Mouse (Mus musculus) heart, adult 11 months (tissue): ENCODE data around the gene Daam2.

Source experiments
- DNase-seq: peaks from one replicate; pipeline ENCODE4 v3.0.0; 2022

The Daam2 gene

DNA sequence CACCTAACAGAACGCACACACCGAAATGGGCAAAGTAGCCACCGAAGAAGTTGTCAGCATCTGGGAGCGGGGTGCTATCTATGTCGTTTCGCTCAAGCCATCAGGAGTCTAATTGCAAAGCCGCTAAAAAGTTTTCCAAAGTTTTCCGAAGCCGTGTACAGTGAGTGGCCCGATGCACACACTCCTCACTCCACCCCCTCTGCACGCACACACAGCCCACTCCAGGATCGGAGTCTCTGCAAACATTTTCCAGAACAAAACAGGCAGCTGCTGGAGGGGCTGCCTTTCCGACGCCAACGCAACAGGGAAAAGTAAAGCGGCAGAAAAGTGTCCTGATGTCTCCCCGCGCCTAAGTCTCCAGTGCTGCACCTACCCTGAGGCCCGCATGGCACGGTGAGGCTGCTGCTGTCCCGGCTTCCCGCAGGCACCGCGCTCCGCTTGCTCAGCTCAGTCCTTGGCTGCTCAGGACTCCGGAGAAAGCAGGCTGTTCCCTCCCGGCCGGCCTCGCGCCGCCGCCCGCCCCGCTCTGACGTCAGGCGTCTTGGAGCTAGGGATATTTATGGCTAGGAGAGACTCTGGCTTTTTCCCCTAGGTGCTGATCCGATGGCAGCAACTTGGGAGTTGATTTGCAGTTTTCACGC lies at the start of gene Daam2:
TSS of gene Daam2 (minus strand) at position 514 of the 641 bp plus-strand sequence.
- peak; percentile 97 for DNase-seq

DNA sequence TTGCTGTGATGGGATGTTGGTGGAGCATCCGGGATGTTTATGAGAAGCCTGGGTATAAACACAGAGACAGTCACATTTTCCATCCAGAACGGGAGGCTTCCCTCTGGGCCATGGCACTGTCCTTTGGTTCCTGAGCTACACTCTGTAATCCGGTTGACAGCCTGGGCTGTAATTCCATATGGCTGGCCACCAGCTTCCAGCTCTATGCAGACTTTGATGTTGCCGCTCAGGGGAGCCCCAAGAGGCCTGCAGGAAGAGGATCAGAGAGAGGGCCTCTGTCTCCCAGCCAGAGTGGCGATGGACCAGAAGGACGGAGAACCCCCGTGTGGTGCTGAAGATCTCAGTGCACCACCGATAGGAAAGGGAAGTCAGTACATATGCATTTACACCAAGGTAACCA lies 46.2 kb upstream of the Daam2 start:
- DNase-seq, result no peak

DNA sequence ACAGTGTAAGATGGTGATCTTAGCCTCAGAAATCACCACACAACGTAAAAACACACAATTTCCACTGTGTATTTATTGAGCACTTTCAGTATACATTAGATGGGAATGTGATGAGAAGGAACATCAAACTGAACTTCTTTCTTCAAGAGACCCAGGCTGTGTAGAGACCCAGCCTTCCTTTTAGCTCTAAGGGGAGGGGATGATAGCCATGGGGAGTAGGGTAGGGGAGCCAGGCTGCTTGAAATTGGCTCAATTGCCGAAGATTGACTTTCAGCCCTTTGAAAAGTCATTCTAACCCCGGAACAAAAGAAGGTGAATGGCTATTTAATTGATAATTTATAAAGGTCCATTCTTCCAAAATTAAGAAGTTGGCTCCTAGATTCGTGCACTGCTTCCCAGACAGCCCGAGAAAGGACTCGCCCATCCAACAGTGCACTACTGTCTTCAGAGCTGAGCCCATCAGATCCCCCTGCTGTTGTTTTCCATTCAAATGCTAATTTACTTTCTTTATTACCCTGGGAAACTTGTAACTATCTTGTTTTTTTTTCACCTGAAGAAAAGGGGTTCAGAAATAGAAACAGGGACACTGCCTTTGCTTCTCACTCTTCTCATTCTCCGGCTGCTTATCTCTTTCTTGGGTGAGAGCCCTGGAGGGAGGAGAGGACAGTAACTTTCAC lies 43.3 kb upstream of the Daam2 start:
- no peak for DNase-seq

DNA sequence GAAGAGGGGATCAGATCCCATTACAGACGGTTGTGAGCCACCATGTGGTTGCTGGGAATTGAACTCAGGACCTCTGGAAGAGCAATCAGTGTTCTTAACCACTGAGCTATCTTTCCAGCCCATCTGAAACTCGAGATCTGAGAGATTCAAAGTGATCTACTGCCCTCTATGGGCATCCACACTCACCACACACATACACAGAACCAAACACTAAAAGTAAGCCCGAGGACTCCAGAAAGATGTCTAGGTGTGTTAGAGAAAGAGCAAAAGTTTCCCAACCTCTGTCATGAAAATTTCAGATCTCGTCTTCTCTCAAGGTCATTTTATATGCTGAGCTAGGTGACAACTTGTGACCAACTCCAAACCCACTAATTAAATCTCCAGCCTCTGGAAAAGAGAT lies 41.3 kb upstream of the Daam2 start:
- DNase-seq, result no peak

DNA sequence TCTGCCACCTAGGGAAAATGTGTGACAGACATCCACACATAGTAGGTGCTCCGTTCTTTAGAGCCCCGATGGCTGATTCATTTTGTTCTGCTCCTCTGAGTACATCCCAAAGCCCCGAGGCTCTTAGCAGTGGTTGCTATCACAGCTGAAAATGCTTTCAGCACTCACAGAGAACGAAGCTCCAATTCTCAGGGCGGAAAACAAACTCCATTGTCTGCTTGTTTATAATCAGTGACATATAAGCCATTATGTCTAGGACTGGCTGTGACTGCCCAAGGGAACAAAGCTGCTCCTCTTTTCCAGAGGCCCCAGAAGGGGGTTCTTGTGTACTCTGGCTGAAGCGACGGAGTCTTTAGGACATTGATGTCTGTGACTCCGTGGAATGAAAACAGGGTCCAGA lies 25.9 kb upstream of the Daam2 start:
- no peak for DNase-seq

DNA sequence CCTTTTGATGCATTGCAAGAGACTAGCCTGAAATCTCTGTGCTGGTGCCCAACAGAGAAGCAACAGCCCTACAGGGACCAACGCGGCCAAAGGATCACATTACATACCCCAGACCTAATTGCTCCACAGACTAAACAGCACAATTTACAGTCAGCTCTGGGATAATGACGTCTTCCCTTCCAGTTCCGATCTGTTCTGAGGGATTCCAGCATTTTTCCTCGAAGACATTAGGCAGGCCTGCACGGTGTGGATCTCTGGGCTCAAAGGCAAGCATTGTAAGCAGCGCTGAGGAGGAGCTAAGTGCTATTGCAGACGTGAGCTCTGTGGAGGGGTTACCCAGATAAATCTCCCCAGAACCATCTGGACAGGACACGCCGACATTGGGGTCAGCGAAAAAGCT lies 18.3 kb upstream of the Daam2 start:
- no peak for DNase-seq

DNA sequence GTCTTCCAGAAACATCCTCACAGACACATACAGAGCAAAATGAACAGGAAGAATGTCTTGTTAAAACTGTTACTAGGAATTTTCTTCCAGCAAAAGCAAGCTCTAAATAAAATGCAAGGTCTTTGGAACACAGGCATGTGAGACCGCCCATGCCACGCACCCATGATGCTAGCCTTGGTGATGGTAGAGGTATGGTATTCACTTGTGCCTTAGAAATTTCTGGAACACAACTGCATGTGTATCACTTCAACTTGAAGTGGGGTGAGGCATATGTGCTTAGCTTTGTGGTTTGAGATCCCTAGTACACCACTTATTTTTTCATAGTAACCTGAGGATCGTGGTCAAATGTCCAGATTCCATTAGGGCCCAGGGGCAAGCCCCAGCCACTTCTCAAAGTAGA lies 13.2 kb upstream of the Daam2 start:
- no peak for DNase-seq

DNA sequence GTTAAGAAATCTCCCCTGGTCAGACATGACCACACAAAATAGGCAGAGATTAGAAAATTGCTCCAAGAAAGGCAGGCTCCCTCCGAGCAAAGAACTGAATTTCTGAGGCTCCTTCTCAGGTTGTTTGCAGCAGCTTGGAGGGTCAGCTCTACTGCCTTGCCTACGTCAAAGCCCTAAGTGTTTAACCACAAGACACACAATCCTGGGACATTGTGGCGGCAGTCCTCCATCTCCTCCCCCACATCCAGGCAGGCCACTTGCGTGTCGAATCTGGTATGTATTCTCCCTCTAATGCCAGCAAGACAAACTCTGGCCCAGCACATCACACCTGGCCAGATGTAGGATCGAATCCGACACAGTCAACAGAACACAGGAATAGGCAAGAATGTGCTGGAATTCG lies 4.6 kb upstream of the Daam2 start:
- no peak for DNase-seq

DNA sequence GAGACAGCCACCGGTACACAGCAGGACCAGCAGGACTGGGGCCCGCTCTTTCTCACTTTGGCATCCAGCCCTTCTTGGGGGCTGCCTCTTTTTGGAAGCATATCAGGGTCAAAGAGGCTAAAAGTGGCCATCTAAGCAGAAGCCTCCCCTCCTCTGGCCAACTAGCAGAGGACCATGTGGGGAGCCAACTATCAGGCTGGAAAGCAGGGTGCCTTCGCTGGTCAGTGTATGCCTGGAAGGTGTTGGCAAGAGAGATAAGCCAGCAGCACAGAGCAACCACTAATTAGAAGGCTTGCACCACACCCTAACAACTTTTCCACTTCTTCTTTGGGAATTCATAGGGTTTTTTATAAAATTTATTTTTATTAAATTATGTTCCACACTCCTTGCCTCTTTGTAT lies 346 bp upstream of the Daam2 start:
- no peak for DNase-seq

DNA sequence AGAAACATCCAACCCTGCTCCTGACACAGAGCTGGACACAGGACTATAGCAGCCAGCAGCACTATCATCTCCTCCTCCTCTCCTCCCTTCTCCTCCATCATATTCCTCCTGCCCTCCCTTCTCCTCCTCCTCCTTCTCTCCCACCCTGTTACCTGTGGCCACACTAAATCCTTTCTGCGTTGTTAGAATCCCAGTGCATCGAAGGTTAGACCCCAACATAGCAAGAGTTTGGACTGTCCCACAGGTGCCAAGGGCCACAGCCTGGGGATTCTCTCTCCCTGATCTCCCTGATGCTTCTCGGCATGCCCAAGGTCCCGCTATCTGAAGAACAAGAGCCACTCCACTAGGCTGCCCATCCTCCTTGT lies 745 bp downstream of the Daam2 start:
- DNase-seq, result no peak

DNA sequence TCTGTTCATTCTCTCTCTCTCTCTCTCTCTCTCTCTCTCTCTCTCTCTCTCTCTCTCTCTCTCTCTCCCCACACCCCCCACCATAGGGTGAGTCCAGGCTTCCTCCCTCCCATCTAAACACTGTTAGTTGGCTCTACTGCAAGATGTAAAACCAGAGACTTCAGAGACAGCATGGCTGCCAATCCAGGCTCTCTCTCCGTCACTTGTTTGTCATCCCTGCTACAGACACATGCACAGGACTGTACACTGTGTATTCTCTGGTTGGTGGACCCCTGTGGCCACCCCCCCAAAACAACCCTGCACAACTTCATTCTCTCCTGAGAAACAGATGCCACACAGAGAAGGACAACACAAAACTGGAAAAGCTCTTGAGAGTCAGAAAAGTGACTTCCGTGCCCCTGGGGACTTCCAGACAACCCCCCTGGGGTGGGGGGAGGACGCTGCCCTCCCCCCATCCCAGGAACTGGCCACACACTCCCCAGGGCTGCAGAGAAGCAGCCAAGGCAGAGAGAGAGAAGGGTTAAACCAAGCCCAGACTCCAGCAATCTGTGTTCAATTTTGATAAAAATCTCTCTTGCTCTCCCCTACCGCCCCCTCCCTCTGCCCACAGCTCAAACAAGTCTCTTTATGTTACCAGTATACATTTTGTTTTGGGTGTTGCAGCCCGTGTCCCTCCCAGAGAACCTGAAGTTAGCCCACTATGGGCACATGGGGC lies 1.3 kb downstream of the Daam2 start:
- DNase-seq, result no peak

DNA sequence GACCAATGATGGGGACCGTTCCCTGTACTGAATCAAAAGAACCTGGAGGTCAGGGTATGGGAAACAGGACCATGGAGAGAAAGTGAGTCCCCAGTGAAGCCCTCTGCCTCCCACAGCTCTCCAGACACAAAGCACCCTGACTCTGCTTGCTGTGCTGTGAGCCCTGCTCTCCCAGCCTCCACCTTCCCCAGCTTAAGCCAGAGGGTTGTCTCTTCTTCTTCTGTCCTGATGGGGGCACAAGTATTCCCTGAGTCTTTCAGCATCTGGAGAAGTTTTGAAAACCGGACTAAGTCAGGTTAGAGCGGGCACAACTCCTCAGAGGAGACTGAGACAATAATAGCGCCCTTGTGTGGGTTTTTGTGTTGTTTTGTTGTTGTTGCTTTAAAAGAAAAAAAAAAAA lies 2.2 kb downstream of the Daam2 start:
- no peak for DNase-seq

DNA sequence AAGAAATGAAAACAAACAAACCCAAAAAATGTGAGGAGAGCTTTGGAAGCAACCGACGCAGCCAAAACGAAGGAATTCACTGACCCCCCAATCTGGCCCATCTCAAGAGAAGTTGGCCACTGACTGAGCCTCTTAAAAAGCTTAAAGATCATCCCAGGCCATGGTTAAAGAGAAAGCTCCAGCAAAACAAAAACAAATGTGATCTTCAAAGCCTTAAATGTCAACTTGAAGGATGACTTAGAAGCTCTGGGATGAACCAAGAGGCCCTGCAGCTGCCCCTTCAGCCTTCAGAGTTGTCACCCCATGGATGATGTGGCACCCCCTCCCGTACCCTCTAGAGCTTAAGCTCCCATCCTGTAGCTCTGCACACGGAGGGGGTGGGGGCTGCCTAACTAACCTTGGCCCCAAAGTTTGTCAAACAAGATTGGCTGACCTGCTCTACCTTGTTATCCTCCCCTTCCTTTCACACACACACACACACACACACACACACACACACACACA lies 4.3 kb downstream of the Daam2 start:
- no peak for DNase-seq

DNA sequence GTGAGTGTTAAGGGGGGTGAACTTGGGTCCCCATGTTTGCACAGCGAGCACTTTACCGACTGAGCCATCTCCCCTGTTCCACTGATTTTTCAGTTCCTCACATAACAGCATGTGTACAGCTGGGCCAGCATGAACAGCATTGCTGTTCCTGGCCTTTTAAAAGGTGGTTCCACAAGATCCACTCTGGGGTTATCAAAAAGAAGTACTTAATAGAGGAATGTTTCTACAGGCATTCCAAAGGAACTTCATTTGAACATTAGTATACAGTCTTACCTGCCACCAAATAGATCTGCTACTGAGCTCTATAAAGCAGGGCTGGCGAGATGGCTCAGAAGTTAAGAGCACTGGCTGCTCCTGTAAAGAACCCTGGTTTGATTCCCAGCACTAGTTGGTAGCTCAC lies 8.0 kb downstream of the Daam2 start:
- DNase-seq, result no peak

DNA sequence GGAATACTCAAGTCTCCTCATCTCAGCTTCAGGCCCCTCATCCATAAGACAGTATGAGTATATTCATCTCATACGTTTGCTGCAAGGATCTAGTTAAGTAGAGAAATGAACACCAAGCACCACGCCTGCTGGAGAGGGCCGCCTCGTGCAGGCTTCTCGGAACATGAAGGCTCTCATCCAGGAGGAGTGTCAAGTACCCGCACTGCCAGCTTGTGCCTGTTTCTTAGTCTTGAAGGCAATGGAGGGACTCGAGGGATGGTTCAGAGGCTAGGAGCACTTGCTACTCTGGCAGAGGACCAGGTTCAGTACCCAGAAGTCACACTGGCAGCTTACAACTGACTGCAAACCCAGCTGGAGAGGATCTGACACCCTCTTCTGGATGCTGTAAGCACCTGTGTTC lies 12.2 kb downstream of the Daam2 start:
- no peak for DNase-seq

DNA sequence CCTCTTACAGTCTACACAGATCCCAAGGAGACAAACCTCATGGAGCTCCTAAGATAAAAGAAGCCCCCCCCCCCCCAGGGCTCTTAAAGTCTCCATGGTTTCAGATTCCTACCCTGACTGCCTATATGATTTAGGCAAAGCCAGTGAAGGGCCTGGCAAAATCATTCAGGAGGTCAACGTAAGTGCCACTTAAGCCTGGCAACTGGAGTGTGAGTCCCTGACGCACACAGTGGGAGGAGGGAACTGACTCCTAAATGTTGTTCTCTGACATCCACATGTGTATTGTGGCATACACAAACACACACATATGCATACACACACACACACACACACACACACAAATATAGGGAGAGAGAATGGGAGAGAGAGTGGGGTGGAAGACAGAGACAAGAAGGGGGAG lies 12.7 kb downstream of the Daam2 start:
- no peak for DNase-seq

DNA sequence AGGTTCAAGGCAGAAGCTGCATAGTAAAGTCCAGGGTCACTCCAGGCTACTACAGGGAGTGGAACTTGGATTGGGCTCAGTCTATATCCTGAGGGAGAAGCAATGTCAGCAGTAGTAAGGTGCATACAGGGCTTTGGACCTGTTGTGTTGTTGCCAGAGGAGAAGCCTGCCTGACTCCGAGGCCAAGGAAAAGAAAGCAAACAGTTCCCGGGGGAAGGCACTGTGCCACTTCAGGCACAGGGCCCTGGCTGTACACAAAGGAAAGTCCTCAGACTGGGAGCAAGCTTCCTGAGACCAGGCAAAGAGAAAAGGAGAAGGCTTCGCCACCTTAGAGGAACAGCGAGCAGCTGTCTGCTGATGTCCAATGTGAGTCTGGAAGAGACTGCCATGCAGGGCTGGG lies 18.1 kb downstream of the Daam2 start:
- DNase-seq, result no peak

DNA sequence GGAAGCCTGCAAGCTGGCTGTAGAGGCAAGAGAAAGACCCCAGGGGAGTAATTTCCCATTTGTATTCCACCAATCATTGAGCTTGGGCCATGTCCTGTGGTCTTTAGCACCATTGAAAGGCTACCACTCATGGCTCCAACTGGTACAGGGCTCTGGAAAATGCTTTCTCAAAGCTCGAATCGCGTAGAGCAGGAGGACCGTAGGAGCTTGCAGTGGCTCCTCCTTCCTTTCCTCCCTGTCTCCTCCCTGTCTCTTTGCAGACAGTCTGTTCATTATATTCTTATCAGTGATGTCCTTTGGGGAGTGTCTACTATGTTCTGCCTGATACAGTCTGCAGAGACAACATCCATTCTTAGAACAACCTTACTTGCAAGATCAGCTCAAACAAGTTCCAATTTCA lies 18.7 kb downstream of the Daam2 start:
- DNase-seq, result no peak

DNA sequence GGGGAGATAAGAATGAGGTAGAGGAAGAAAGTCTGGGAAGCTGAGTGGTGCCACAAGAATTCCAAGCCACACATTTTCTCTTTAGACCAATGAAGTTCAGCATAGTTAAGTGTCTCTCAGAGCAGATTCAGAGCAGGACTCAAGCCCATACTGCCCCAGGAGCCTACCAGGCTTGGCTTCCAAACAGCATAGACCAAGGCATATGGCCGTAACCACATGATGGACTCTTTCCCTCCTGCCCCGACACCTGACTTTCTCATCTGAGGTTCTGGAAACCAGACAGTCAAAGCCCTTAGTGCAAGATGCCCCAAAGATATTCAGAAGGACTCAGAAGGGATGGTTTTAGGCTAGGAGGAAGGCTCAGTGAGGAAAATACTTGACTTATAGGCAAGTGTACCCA lies 19.6 kb downstream of the Daam2 start:
- DNase-seq, result no peak

DNA sequence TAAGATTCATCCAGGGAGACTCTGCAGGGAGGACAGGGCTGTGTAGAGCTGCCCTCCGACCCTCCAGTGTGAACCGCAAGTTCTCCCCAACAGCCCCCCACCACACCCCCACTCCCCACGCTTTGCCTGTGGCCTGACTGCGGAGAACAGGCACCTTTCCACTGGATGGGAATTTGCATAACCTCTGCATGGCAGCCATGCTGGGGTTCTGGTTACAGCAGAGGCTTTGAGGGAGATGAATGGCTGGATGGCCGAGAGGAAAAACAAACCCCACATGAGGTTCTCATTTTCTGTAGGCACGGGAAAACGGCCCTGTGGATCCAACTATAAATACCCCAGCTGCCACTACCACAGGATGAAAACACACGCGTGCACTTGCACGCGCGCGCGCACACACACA lies 23.4 kb downstream of the Daam2 start:
- no peak for DNase-seq

DNA sequence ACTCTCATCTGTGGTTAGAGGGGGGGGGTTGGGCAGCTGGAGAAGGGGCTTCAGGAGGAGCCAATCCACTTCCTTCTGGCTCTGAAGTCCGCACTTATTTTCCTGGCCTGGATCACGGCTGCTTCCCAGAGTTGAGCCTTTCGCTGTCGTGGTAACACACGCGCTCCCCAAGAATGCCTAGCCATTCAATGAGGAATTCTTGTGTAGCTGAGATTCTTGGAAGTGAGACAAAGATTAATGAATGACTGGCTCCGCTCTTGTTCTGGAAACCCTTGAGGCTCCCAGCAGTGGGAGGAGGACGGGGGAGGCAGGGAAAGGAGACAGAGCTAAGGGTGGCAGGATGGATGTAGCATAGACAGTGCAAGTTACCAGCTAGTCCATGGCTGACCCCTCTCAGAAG lies 24.9 kb downstream of the Daam2 start:
- DNase-seq, result peak; percentile 91

DNA sequence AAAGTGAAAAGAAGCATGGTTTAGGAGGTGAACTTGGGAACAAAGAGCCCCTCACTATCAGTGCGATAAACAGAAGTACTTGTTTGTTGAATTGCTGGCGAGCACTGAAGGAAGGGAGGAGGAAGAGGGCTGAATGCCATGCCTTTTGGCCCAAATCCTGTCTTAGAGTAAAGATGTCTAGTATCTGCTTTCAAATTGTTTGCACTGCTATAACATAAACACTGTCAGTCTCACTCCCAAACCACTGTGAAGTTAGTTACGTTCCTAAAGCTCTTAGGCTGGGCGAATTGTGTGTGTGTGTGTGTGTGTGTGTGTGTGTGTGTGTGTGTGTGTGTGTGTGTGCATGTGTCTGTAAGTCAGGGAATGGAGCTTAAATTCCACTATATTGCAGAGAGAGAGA lies 28.6 kb downstream of the Daam2 start:
- no peak for DNase-seq

DNA sequence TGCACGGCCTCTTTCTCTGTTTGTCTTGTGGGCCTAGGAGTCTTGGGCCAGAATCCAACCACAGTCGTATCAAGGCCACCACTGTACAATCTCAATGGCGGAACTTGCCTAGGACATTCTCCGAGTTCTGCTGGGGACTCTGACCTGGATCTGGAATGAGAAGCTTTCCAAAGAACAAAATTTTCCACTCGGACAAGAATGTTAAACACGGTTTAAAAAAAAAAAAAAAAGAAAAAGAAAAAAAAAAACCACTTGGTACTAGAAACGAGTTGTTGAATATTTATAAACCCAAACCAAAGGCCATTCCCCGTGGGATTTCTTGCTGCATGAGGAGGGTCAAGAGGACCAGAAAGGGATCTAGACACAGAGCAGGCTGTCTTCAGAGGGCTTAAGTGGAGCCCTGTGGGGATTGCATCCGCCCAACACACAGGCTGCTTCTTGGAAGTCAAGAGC lies 29.9 kb downstream of the Daam2 start:
- DNase-seq, result peak; percentile 96

DNA sequence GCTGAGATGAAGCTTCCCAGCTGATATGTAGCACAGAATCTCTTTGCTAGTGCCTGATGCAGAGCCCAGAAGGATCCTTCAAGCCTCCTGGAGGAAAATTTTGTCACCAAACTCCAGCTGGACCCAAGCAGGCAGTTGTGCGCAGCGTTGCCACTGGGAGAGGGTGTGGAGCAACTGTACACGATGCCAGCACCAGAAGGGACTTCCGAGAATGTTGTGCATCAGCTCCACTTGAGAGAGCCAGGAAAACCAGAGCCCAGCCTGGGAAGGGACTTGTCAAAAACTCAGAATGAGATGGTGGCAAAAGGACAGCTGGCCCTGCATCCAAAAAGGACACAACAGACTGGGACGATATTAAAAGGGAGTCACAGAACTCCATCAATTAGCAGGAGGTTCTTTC lies 32.5 kb downstream of the Daam2 start:
- peak; percentile 91 for DNase-seq
